Mouse (Mus musculus) frontal cortex, postnatal 14 days (tissue): Measurements from ENCODE around the gene Dlx3.

Source experiments
- DNase-seq, 2 experiments: peaks; one replicate each; pipeline ENCODE4 v3.0.0; 2022; ENCODE audit warnings: low spot score in 2 of 2

Gene Dlx3

DNA sequence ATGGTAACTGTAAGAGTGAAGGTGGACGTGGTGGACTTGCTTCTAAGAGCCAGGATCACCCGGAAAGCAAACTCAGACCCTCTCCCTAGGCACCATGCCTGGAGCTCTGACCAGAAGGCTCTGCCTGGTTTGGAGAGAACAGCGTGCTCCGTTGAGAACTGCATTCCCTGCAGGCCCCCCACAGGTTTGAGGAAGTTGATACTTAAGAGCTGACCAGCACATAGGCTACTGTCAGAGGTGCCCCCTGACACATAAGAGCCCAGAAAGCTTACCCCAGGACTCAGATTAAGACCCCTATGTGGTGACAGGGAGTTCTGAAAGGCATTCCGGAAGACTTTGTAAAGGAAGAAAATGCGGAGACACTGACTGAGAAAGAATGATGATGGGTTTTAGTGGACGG is 31.6 kb upstream of the Dlx3 start:
- no peak for DNase-seq

DNA sequence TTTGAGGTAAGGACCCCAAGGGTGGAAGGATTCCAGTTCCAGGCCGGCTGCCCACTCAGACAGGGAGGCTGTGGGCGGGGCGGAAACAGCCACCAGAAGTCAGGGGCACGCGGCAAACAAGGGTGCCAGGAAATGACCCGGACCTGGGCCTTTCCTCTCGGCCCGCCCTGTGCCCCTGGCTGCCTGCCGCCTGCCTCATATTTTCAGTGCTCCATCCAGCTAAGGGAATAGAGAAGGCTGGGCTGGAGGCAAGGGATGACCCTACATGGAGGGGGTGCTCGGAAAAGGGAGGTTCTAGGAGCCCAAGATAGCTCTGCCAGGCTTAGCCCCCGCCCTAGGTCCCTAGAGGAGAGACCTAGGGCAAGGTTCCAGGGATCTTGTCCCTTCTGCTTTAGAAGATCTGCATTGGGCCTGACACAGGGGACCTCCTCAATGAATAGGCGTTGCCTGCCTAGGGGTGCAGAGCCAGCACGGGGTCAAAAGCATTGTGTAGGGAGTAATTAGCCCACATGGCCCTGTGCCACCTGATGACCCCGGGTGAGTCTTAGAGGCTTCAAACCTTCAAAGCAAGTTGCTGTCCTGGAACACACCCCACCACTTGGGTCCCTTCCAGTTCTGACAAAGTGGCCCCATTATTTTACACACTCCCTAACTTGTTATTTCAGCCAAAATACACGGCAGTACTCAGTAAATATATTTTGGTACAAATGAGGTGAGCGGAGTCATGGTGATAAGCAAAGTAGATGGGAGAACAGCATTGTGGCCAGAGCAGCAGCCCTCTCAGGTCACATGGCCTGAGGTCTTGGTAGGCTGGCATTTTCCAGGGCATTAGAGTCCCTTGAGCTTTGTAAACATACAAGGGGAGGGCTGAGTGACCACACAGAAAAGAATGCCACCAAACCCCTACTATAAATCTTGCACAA is 30.8 kb upstream of the Dlx3 start:
- no peak for DNase-seq

DNA sequence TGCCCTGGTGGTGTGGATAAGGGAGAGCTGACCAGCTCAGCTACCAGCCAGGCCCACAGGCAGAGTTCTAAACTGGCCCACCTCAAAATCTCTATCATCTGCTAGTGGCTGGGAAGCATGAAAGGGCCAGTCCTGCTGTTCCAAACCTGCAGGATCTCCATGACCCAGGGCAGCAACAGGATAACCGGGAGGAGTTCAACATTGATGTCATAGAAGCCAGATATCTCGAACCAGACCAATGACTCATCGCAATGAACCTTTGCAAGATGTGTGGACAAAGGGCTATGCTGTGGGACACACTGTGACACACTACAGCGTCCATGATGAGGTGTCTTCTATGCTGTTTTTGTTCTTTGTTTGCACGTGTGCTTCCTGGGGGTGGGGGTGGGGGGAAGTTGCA is 26.8 kb upstream of the Dlx3 start:
- no peak for DNase-seq

DNA sequence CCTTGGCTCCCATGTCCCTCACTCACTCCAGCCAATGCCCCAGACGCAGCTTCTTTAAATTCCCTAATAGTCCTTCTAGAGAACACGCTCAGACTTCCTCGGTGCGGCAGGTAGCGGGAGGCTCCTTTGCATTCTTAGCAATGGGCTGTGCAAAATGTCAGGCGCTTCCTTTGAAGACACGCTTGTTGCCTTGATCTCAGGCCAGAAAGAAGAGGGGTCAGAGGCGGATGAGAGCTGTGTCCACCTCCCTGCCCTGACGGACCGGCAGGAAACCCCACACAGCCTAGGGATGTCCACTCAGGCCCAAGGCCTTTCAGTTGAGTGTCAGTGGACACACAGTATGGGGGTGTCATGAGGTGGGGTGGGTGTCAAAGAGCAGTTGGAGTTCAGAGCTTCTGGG is 24.3 kb upstream of the Dlx3 start:
- no peak for DNase-seq

DNA sequence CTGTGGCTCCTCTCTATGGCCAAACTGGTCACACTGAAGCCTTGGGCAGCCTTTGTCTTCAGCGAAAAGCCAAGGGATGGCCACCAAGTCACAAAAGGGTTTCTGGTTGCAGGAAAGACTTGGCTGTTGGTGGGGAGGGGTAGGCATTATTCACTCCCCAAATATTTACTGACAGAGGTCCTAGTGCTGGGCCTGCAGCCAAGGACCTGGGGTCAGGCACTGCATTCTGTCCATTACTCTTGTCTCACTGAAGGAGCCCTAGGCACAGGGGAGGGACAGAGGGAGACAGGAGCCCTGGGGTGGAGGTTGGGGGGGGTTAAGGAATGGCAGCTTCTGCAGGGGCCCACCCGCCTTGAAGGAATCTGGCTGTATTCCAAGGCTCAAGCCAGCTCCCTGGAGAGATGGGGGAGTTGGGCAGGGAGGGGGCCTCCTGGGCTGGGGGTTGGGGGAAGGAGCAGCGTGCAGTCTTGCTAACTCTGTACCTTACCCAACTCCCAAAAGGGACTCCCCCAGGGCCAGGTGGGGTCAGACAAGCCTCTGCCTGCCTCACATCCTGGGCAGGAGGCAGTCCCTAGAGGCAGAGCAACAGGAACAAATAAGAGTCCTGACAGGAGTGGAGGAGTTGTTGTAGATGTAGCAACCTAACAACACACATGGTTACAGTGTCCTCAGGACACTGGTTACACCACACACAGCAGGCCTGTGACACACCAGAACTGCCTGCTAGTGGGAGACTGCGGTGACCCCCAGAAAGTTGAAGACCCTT is 23.1 kb upstream of the Dlx3 start:
- no peak for DNase-seq

DNA sequence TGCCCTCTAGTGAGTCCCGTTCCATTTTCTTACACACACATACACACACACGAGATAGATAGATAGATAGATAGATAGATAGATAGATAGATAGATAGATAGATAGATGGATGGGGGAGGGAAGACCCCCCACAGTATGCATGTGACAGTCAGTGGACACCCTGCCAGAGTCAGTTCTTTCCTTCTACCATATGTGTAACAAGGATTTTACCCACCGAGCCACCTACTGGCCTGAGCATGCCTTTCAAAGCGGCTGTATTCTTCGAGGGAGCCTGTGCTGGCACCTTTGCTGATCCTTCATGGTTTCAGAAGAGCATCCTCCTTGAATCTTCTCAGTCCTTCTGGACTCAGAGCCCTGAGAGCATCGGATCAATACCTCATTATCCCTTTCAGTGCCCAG is 22.0 kb upstream of the Dlx3 start:
- DNase-seq, result no peak

DNA sequence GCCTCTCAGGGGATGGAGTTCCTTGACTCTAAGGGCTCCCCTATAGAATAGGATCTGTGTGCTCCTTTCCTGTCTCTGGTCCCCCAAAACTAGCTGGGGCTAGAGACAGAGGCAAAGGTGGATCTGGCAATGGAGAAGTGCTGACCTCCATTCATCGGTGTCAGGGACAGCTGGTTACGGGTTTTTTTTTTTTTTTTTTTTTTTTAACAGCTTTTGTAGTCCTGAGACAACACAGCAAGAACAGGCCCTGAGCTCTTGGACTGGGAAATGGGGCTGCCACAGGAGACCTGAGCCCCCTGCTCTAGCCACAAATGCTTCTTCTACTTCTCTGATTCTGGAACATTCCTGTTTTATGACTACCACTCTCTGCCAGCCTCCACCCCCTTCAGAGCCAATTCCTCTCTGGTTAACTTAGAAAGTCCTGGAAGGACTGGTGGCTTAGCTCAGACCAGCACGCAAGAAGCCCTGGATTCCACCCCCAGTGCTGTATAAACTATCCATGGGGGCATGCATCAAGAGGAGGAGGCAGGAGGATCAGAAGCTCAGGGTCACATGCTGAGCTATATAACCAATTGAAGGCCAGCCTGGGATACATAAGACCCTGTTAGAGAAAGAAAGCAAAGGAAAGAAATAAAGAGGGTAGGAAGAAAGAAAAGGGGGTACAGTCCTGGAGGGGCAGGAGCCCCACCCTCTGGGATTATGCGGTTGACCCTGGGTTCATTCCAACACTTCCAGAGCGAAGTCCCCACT is 21.4 kb upstream of the Dlx3 start:
- DNase-seq, result no peak

DNA sequence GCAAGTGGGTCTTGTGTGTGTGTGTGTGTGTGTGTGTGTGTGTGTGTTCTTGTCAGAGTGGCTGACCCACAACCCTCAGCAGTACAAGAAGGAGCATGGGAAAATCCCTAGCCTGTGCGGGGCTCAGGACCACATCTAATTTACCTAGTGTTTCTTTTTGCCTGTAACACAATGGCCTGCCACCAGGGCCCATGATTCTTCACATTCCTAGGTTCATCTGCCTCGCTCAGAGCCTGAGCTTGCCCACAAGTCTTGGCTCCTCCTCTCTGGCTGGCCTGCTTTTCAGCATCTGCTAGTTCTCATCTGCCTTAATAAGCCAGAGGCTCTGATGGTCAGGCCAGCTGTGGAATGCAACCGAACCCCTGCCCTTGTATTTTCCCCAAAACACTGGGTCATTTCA is 19.5 kb upstream of the Dlx3 start:
- no peak for DNase-seq

DNA sequence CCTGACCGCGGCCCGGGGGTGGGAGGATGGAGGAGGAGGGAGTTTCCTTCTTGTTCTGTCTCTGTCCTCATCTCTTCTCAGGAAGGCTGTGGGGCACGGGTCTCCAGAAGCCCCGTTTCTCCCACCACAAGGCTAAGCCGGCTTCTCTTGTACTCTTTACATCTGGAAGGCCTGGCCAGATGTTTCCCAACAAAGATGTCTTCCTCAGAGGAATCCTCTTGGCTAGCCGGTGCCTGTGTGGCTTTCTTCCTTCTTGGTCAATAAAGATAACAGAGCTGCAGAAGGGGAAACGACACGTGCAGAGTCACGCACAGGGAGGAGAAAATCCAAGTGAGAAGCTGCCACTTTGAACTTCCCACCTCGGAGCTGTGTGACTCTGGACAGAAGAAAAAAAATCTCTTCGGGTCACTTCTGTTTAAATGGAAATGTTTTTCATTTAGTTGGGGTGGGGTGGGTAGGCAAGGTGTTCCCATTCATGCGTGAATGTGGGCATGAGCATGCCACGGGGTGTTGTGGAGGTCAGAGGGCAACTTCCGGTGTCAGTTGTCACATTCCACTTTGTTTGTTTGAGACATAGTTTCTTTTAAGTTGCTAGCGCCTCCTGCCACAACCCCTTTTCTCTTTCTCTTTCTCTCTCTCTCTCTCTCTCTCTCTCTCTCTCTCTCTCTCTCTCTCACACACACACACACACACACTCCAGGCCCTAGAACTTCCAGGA is 18.7 kb upstream of the Dlx3 start:
- DNase-seq, result no peak

DNA sequence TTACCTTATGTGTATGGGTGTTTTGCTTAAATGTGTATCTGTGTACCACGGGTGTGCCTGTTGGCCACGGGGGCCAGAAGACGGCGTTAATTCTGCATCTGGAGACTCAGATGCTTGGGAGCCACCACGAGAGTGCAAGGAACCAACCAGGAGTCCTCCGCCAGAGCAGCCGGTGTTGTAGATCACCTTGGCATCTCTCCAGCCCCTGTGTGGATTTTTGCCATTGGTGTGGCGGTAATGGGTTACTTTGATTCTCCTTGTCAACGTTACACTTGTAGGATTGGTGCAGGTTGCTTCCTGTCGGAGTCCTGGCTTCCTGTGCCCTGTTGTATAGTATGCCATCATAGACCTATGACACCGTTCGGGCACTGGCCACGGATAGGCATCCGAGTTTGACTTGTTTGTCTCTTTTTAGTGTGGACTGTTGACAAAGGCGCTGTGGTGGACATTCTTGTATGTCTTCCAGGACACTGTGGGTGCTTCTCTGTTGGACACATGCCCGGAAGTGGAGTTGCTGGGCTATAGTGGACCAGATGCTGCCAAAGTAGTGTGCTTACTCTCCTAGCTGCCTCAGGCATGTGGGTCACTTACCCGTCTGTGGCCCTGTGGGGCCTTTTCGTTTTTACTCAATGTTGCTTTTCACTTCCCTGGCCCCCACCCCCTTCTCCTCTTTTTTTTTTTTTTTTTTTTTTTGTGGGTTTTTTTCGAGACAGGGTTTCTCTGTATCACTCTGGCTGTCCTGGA is 17.6 kb upstream of the Dlx3 start:
- no peak for DNase-seq

DNA sequence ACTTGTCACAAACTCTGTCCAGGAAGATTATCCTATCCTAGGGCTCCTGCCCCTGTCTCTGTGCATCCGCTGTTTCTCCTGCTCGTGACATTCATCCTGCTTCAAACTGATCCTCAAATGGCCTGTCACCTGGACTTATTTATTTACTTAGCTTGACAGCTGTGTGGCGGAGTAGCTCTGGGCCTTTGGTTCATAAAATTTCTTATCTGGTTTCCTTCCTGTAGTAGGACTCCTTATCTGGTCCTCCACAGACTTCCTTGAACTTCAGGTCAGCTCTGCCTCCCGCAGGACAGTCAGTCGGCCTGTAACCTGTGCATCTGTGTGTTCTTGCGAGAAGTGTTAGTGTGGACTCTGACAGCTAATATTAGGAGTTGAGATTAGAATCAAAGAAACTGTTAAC is 15.7 kb upstream of the Dlx3 start:
- DNase-seq, result no peak

DNA sequence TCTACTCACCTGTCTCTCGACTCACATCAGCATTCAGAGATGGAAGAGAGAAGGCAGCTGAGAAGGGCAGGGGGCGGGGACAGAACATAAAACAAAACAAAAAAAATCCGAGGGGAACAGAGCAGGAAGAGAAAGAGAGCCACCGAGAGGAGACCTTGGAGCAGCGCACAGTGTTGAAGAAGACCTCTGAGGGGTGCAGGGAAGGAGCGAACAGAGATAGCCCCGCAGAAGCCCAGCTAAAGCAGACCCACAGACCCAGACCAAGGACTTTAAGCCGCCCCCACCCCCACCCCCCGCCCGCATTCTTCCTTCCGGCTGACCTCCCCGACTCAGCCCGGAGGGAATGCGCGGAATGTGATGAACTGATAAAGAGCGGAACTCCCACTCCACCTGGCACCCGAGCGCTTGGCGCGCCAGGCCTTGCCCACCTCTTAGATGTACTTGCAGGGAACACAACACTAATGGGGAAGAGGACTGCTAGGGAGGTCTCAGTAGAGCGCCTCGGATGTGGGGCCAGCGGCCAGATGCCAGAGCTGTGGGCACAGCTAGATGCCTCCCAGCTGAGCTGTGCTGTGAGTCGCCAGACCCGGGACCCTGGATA is 14.5 kb upstream of the Dlx3 start:
- DNase-seq, result no peak

DNA sequence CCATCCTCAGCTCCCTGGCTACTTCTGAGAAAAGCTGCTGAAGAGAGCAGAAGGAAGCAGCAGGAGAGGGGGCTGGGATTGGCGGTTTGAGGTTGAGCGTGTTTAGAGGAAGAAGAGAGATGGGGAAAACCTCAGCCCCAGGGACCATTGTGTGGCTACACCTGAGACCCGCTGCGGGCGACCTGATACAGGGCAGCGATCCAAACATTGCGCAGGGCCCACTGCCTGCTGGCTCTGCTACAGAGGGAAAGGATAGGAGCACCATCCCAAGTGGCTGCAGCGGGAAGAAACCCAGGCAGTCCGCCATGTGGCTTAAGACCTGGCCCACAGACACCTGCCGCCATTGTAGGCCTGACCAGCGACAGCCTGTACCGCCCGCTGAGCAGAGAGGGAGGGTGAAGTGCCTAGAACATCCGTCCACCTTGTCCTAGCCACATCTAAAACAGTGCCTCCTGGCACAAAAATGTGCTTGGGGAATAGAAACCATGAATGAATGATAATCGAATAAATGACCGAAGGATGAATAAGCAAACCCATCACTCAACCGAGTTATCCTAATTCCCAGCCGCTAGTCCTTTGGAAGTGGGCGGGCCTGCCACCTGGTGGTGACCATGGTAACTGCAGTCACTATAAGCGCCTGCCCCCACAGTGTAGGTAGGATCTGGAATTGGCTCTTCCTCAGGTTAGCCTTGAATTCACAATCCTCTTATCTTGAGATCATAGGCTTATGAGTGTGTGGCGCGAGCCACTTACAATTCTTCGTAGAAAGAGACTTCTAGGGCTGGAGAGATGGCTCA is 13.3 kb upstream of the Dlx3 start:
- DNase-seq, result peak; percentile 44 to 77

DNA sequence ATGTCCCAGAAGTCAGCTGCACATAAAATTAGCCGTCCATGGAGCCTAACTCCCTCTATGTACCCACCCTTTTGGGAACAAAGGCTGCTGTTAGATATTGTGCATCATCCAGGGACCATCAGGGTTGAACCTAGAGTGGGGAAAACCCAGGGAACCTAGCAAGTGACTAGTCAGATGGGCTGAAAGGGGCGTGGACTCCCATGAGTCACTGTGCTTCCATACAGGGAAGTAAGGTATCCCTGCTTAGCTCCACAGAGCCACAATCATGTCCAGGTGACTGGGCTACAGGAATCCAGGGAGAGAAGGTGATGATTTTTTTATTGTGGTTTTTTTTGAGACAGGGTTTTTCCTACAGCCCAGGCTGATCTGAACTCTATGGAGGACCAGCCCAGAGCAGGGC is 10.9 kb upstream of the Dlx3 start:
- no peak for DNase-seq

DNA sequence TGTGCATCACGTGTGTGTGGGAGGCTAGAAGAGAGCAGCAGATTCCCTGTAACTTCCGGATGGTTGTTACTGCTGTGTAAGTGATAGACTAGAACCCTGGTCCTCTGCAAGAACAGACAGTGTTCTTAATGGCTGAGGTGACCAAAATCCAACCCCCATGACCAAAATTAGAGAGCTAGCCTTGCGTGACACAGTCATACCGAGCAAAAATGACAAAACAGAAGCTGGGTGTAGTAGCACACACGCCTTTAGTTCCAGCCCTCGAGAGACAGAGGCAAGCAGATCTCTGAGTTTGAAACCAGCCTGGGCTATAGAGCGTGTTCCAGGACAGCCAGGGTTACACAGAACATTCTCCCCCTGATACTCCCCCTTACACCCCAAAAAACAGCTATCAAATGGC is 9.8 kb upstream of the Dlx3 start:
- no peak for DNase-seq

DNA sequence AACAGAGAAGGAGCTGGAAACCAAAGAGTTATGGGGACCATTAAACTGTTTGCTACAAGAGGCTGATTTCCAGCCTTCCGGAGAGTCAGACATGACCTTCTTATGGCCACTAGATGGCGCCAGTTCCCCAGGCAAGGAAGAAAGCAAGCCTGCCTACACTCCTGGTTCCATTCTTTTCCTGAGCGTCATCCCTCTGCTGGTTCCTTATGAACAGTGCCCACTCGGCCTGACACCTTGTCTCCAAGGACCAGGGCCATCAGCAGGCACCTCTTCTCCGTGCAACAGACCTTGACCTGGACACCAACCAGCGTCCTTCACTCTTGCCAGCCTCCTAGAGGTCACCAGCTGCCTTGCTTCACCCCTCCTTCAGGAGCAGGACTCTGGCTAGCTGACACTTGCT is 2.9 kb upstream of the Dlx3 start:
- DNase-seq, result peak; percentile 33 to 55

DNA sequence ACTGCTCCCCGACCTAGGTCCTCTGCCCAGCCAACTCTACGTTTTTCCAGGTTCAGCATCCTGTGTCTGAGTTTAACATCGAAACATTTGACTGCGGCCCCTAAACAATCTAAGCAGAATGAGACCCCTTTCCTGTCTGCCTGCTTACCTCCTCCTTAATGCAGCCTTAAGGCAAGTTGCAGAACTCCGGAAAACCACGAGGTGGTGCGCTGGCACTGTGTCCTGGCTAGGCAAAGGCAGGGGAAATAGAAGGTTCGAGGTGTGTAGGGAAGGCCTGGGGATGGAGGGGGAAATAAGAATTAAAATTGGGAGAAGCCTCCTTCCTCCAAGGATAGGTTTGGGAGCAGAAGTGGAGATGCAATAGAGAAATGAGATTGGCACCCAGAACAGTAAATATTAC is 1.4 kb upstream of the Dlx3 start:
- peak; percentile 37 to 76 for DNase-seq

DNA sequence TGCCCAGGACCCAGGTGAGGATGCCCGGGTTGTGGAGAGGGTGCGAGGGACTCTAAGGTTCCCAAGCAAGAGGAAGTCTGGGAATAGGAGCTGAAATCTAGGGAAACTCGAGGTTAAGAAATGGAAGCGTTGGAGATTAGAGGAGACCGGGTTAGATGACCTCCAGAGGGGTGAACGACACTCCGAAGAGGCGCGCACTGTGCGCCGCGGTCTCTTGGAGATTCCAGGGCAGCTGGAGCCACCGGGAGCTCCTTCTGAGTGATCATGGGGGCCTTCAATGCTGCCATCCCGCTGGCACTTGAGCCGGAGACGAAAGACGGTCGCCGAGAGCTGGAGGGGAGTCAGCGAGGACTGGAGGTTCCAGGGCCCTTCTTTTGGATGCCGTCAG is 708 bp downstream of the Dlx3 start:
- no peak for DNase-seq

DNA sequence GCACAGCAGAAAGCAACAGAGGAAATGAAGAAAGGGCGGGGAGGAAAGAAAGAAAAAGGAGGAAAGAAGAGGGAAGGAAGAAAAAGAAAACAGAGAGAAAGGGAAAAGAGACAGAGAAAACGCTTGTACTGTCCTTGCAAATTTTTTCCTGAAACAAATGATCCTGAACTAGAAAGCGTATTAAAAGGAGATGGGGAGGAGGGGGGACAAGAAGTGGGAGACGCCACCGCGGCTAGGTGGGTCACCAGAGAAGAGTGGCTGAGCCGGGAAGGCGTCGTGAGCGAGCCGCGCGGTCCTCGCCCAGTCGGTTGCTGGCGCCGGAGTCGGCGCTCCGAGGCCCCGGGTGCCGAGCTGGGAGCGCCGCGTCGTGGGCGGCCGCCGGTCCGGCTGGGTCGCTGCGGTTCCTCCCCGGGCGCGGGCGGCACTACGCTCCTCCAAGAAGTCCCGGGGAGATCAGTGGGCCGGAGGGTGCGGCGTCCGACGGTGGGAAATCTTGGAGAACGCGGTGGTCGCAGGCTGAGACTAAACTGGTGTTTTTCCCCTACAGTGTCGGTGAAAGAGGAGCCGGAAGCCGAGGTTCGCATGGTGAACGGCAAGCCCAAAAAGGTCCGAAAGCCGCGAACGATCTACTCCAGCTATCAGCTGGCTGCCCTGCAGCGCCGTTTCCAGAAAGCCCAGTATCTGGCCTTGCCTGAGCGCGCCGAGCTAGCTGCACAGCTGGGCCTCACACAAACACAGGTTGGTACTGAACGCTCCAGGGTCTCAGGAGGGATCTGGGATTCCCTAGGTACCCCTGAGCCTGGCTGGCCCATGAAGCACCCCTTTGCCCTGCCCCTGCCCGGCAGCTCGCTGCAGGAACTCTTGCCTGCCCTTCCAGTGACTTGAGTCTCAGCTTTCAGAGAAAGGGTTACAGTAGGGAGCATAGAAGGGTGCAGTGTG is 1.5 kb downstream of the Dlx3 start:
- DNase-seq, result no peak
